Mouse (Mus musculus): ENCODE data around the gene Itm2b.

Gene Itm2b

GRCm38 (mm10) chr14:73368966-73369365, 16.1 kb downstream of the Itm2b start:
- no peak for DNase-seq (ENCODE audit: low read depth)

- no peak for DNase-seq (ENCODE audit: low read depth)
Observed at GRCm38 (mm10) chr14:73368221-73368620, 16.9 kb downstream of the Itm2b start.

- no peak for DNase-seq (ENCODE audit: low read depth)
Observed at GRCm38 (mm10) chr14:73366278-73366677, 18.8 kb downstream of the Itm2b start.

DNA sequence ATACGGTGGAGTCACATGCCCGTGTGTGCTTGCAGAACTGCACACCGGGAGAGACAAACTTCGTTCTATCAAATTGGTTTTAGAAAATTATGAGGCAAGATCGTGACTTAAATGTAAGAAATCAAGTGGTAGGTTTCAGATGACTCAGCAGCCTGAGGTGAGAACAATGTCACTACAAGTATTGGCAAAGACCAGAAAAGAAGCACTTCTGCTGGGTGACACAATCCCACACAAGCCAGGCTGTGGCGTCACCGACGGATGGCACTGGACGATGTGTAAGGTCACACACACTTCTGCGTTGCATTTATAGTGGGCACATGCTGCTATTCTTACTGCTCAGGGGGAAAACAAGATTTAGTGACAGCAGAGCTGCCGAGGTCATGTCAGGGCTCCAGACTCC, 21.3 kb downstream of the Itm2b start:
- DNase-seq (ENCODE audit: low read depth), result no peak

- DNase-seq (ENCODE audit: low read depth), result no peak
Observed at GRCm38 (mm10) chr14:73354700-73355099, 30.4 kb downstream of the Itm2b start.

GRCm38 (mm10) chr14:73351118-73351517, 34.0 kb downstream of the Itm2b start:
- DNase-seq (ENCODE audit: low read depth), result no peak

- DNase-seq (ENCODE audit: low read depth), result no peak
Observed at GRCm38 (mm10) chr14:73350029-73350428, 35.1 kb downstream of the Itm2b start.

- DNase-seq (ENCODE audit: low read depth), result no peak
Observed at GRCm38 (mm10) chr14:73349061-73349670, 35.9 kb downstream of the Itm2b start.

GRCm38 (mm10) chr14:73347302-73347701, 37.8 kb downstream of the Itm2b start:
- no peak for DNase-seq (ENCODE audit: low read depth)

DNA sequence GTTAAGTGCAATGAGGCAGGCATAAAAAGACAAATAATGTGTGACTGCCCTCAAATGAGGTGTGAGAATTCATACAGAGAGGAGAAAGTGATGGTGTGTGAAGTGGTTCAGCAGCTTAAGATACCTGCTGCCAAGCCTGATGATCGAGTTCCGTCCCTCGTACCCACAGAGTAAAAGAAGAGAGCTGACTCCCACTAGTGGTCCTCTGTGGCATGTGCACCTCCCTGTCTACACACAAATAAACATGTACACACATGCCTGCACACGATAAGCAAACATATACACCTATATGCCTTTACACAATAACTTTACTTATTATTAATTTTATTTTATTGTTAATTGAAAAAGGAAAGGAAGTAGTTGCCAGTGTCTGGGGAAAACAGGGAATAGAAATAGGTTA, 39.5 kb downstream of the Itm2b start:
- DNase-seq (ENCODE audit: low read depth), result no peak

- no peak for DNase-seq (ENCODE audit: low read depth)
Observed at GRCm38 (mm10) chr14:73340051-73340755, 44.9 kb downstream of the Itm2b start.

DNA sequence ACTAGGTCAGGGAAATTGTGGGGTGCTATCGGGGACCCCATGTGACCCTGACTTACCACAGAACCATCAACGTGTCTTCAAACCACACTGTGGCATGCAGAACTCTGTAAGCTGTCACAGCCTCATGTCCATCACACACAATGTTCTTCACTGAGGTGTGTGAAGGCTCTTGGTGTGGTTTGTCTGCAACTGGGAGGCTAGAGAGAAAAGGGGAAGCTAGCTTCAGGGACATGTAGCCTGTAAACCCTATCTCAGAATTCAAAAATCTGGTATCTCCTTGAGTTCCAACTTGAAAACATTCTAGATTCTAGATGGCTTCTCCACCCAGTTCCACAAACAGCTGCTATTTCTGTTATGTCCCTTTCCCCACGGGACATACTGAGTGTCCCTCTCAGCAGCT, 45.5 kb downstream of the Itm2b start:
- no peak for DNase-seq (ENCODE audit: low read depth)

DNA sequence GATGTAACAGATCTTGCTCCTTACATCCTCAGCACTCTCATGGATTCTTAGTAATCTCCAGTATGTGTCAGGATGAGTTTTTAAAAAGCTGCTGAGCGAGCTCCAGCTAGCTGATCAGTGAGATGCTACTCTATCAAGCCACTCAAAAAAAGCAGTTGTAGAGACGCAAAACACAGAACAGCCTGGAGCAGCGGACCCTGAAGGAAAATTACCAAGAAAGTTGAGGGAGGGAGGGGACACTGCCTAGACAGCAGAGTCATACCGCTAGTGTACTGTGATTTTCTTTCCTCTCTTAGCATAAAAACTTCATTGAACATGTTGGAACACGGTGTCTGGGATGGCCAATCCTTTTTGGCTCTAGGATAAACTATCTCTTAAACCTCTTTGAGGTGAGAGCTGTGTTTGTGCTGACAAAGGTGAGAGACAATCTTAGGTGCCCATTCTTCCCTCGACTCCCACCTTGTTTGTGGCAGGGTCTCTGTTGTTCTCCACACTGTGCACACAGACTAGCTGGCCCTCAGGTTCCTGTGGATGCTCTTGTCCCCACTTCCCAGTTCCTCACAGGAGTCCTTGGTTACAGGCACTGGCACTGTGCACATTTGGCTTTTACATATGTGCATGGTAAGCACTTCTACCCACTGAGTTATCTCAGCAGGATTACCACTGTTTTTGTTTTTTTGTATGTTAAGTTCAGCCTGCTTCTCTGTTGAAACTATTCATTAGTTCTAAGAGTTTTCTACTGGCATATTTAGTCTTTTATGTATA, 48.6 kb downstream of the Itm2b start:
- no peak for DNase-seq (ENCODE audit: low read depth)

DNA sequence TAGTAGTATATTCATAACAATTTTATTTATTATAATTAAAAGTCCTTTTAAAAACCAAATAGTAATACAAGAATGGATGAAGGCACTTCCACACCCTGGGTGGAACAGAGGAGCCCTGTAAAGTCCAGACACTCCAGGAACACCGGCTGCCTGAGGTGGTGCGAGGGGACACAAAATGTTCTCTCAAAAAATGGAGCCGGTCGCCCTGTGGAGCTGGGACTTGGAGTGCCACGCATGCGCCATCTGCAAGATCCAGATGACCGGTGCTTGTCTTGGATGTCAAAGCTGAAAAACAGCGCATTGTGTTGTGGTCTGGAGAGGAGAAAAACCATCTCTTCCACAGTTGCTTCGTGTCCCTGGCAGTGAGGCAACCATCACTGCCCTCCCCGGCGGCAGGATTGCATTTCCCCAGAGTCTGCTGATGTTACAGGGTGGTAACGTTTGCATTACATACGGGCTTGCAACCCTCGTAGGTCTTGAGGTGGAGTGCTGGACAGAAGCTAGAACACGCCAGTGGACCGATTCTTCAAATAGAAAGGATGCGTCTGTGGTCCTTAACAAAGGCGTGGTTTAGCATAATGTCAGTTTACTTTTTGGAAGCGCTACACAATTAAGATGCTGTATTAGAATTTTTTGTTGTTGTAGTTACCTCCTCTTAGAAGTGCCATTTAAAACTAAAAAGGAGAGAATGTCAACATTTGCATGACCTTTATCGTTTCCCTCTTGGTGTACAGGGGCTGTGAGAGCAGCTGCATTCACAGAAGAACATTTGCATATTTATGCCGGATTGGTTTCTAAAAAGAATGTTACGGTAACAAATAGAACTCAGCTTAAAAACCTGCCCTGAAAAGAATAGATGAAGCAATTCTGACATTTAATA, 49.9 kb downstream of the Itm2b start:
- no peak for DNase-seq (ENCODE audit: low read depth)

DNA sequence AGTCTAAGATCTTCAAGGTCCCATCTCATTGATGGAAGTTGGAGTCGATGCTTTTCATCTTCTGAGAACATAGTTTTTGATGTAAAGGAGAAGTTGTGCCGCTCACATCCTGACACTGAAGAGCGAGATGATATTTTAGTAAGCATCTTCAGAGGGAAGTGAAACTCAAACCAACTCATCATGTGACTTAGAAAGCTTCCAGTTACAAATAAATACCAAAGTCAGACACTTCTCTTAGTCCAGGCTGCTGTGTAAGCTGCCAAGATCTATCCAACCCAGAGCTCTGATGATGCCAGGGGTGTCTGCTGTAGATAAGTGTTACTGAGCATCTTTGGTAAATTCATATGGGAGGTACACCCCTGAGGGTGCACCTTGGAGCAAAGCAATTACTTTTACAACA, 51.2 kb downstream of the Itm2b start:
- no peak for DNase-seq (ENCODE audit: low read depth)

GRCm38 (mm10) chr14:73331386-73331785, 53.7 kb downstream of the Itm2b start:
- no peak for DNase-seq (ENCODE audit: low read depth)

DNA sequence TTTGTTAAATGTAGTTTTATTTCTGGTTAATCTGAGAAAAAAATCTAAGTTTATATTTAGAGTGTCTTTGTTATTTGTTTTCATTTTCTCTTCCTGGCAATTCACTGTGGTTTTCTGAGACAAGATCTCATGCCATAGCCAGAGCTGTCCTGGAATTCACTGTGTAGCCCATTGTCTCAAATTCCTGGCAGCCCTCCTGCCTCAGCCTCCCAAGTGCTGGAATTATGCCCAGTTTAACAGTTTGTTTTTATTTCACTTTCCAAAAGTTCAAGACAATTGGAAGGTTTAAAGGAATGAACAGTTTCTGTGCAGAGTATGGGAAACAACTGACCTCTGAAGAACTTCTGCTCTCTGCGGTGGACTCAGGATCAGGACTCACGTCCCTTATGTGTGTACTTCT, 55.2 kb downstream of the Itm2b start:
- DNase-seq (ENCODE audit: low read depth), result no peak

- no peak for DNase-seq (ENCODE audit: low read depth)
Observed at GRCm38 (mm10) chr14:73326511-73326910, 58.6 kb downstream of the Itm2b start.

DNA sequence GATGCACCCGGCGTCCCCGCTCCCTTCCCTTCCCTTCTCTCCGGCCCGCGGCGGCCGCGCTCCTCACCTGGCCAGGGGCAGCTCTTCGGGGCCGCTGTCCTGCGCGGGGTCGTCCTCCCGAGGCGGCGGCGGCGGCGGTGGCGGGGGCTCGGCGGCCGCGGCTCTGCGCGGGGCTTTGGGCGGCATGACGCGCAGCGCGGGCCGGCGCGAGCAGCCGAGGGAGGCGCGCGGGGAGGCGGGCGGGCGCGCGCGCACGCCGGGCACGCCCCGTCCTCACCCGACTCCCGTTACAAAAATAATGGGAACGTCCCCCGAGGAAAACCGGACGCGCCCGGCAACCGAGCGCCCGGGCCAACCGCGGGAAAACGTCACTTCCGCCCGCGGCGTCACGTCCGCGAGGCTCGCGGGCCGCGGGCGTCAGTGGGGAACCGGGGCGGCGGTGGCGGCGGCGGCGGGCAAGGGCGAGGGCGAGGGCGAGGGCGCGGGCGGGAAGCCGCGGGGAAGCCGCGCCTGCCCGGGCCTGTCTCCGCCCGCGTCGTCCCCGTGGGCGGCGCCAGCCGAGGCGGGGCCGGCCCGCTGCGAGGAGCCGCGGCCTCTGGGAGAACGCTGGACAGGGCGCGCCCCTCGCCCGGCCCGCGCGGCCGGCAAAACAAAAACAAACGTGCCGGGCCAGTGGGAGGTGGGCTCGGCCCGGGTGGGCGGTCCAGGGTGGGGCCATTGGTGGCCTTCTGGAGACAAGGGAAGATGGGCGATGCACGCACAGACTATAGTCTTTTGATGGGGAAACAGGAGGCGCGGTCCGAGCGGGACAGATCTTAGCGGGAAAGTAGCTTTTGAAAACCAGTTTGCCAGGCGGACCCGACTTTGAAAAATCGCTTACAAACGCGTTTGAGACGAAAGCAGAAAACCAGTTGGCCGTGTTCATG, 59.4 kb downstream of the Itm2b start, which contains the start of gene Rb1:
Gene Rb1, minus strand, starts transcription at position 367 of the 926 bp plus-strand sequence.
- DNase-seq (ENCODE audit: low read depth), result no peak

- DNase-seq (ENCODE audit: low read depth), result no peak
Observed at GRCm38 (mm10) chr14:73324634-73325455, 60.2 kb downstream of the Itm2b start.

All from c-Kit-positive CD71-positive TER-119-negative erythroid progenitor cells, embryonic 14.5 days (primary cell).